Comparison of ENCODE assay signal across 9 mouse cellular contexts in genomic region chr8:88668400-88669086, GRCm38 (mm10). TPM values are rescaled to one million over a fixed set of nuclear protein-coding genes. Genes with fewer than 3 reads are reported as not detected.
DNase-seq lines count a peak whose midpoint lies in the region; ATAC-seq and TF ChIP-seq lines count a peak whose summit lies in the region.
"Had no signal": no experiment of that assay in that cellular context is flagged by ENCODE, and none has a peak within 500 bp of the region (broad histone marks: within the 10 kb centered on the region; RNA-seq: fewer than 3 reads in every experiment).

No protein-coding gene starts in this region.

- H3K9ac ChIP-seq in midbrain, embryonic 16.5 days (ENCODE audit: low read depth, low read length) = 0 out of 2 replicates have a peak overlapping the region, but pooled peaks have one; percentile 11
- H3K9ac ChIP-seq: heart, embryonic 15.5 days had no signal

- H3K27ac ChIP-seq in midbrain, embryonic 16.5 days (ENCODE audit: low read length) = peak overlapping the region; percentile 80
- H3K27ac ChIP-seq in thymus, adult 2 months (ENCODE audit: control insufficient read depth, insufficient read depth, low read length) = peak overlapping the region; percentile 60
- H3K27ac ChIP-seq: heart, embryonic 15.5 days had no signal

- H3K27me3 ChIP-seq in midbrain, embryonic 16.5 days (ENCODE audit: control insufficient read depth, insufficient read depth, low read depth, low read length) = no peaks in the 10 kb centered on the region
- H3K27me3 ChIP-seq in thymus, adult 2 months (ENCODE audit: control insufficient read depth, insufficient read depth, low read length) = no peaks in the 10 kb centered on the region

- DNase-seq in embryo, embryonic 10.5 days (ENCODE audit: low spot score) = peak; percentile 9
- DNase-seq in embryo, embryonic 9.5 days (ENCODE audit: extremely low spot score) = no peak
- peak; percentile 59 for DNase-seq in right cerebral cortex, adult 18-20 months
- no peak for DNase-seq in right cerebral cortex, postnatal 25 days
- peak; percentile 39 for DNase-seq in thymus, adult 2 months
- DNase-seq in cerebellum, adult 8-10 months = no peak

- no peak for TF ChIP-seq CTCF in thymus, adult 2 months (IDR thresholded peaks at IDR 0.05; ENCODE audit: borderline replicate concordance, control insufficient read depth, extremely low read depth, insufficient read depth, low read length, poor library complexity)

- no peak overlapping the region; the same call in 1 of the 2 replicates for H3K4me2 ChIP-seq in midbrain, embryonic 16.5 days (ENCODE audit: low read length)
- H3K4me2 ChIP-seq: heart, embryonic 15.5 days had no signal

- ATAC-seq in inflammation-experienced regulatory T-cells, adult 6 months = peak; percentile 95
- ATAC-seq in midbrain, embryonic 16.5 days = peak; percentile 87

- no peak overlapping the region for H3K4me3 ChIP-seq in midbrain, embryonic 16.5 days (ENCODE audit: low read depth, low read length)
- no peak overlapping the region for H3K4me3 ChIP-seq in thymus, adult 2 months (ENCODE audit: control insufficient read depth, insufficient read depth, low read length)
- H3K4me3 ChIP-seq: heart, embryonic 15.5 days had no signal

- no peaks in the 10 kb centered on the region for H3K36me3 ChIP-seq in midbrain, embryonic 16.5 days (ENCODE audit: control insufficient read depth, insufficient read depth, low read length)
- H3K36me3 ChIP-seq in thymus, adult 2 months (ENCODE audit: control insufficient read depth, insufficient read depth, low read length) = no peaks in the 10 kb centered on the region
- H3K36me3 ChIP-seq: heart, embryonic 15.5 days had no signal

- 24% methylated on average over 14 of the region's 14 CpGs for WGBS in midbrain, embryonic 16.5 days
- WGBS in thymus, adult 2 months = 8% methylated on average over 14 of the region's 14 CpGs

- H3K4me1 ChIP-seq in midbrain, embryonic 16.5 days (ENCODE audit: control insufficient read depth, insufficient read depth, low read length) = peaks cover 17% of the 10 kb centered on the region
- H3K4me1 ChIP-seq in thymus, adult 2 months (replicated peaks; ENCODE audit: control insufficient read depth, insufficient read depth, low read length) = peaks cover 58% of the 10 kb centered on the region

- no peaks in the 10 kb centered on the region for H3K9me3 ChIP-seq in midbrain, embryonic 16.5 days (replicated peaks; ENCODE audit: control insufficient read depth, low read length, poor library complexity, severe bottlenecking)
- H3K9me3 ChIP-seq: heart, embryonic 15.5 days had no signal

- TF ChIP-seq POLR2A in thymus, adult 2 months (IDR thresholded peaks at IDR 0.05; ENCODE audit: control insufficient read depth, extremely low read depth, insufficient read depth, low read length, poor library complexity) = no peak

RNA-seq across cellular contexts. Expression of gene Nod2, which starts 21.4 kb away (rescaled TPM):
- polyA plus RNA-seq in inflammation-experienced regulatory T-cells, adult 6 months (2017; shearing (Covaris generic)) = 1 to 10 TPM; 2.4 to 4.3 (median 3.8) TPM
- 0.12 and 0.19 TPM in 2 replicates for polyA plus RNA-seq in midbrain, embryonic 16.5 days (2015; fragmentation: Nextera tagmentation; extraction: Ambion mirVana)
- 2.7 and 3.0 TPM in 2 replicates for polyA plus RNA-seq in thymus, adult 2 months (2012; rRNA removed)

RNA-seq across cellular contexts. Expression of gene Cyld, which starts 28.3 kb away (rescaled TPM):
- polyA plus RNA-seq in inflammation-experienced regulatory T-cells, adult 6 months (2017; shearing (Covaris generic)) = 10 to 100 TPM; 88.9 to 92.6 (median 90.9) TPM
- 18.4 and 19.8 TPM in 2 replicates for polyA plus RNA-seq in midbrain, embryonic 16.5 days (2015; fragmentation: Nextera tagmentation; extraction: Ambion mirVana)
- 17.1 and 19.4 TPM in 2 replicates for polyA plus RNA-seq in thymus, adult 2 months (2012; rRNA removed)

RNA-seq across cellular contexts. Expression of gene Snx20, which starts 32.6 kb away (rescaled TPM):
- 10 to 100 TPM in 1 of 3 experiments, 1 to 10 TPM in 2; 6.2 to 12.0 (median 9.3) TPM for polyA plus RNA-seq in inflammation-experienced regulatory T-cells, adult 6 months (2017; shearing (Covaris generic))
- 1.3 and 1.5 TPM in 2 replicates for polyA plus RNA-seq in midbrain, embryonic 16.5 days (2015; fragmentation: Nextera tagmentation; extraction: Ambion mirVana)
- polyA plus RNA-seq in thymus, adult 2 months (2012; rRNA removed) = 52.3 and 69.5 TPM in 2 replicates

Comparison
In these comparisons a context has a peak if more than half of its experiments do, and no peak if none do; other contexts are left out.
1. DNase-seq: peak in embryo, embryonic 10.5 days (single experiment), right cerebral cortex, adult 18-20 months (single experiment) and thymus, adult 2 months (single experiment); none in embryo, embryonic 9.5 days (single experiment), right cerebral cortex, postnatal 25 days (single experiment) and cerebellum, adult 8-10 months (single experiment).